Mouse (Mus musculus) intestine, embryonic 16.5 days (tissue): ENCODE data around the gene Gm6676. TPM values are rescaled to one million over a fixed set of nuclear protein-coding genes. Genes with fewer than 3 reads are reported as not detected.
"Not testable (repeated sequence)": the region's sequence is repeated elsewhere in the genome, so short reads cannot be mapped to it uniquely, and the experiment has no call there.

Experiments used
- ATAC-seq: fragments of 200-750 bp; cut with Nextera tagmentation; 2 replicates; pipeline ENCODE4 v1.8.0; 2017; ENCODE audit warnings: moderate TSS enrichment, moderate library complexity
- H3K27ac ChIP-seq: fragments of 300-500 bp; sonication (generic); 2 replicates; pipeline ENCODE4 v1.5.1; 2014; ENCODE audit warnings: mild to moderate bottlenecking, low read length
- H3K27me3 ChIP-seq: fragments of 300-500 bp; sonication (generic); replicated peaks from 2 replicates; pipeline ENCODE4 v1.6.1; 2014; ENCODE audit warnings: low read length, control low read depth, mixed read lengths; ENCODE audit not compliant: control insufficient read depth, insufficient read depth
- H3K36me3 ChIP-seq: fragments of 300-500 bp; sonication (generic); 2 replicates; pipeline ENCODE4 v1.6.1; 2014; ENCODE audit warnings: low read length, control low read depth; ENCODE audit not compliant: control insufficient read depth, insufficient read depth
- H3K4me1 ChIP-seq: fragments of 300-500 bp; sonication (generic); 2 replicates; pipeline ENCODE4 v1.6.1; 2014; ENCODE audit warnings: low read length, control low read depth, mixed read lengths; ENCODE audit not compliant: control insufficient read depth, insufficient read depth
- H3K4me2 ChIP-seq: fragments of 300-500 bp; sonication (generic); 2 replicates; pipeline ENCODE4 v1.6.1; 2014; ENCODE audit warnings: low read depth, low read length, control low read depth
- H3K4me3 ChIP-seq: fragments of 300-500 bp; sonication (generic); 2 replicates; pipeline ENCODE4 v1.5.1; 2014; ENCODE audit warnings: mild to moderate bottlenecking, low read length
- H3K9ac ChIP-seq: fragments of 300-500 bp; sonication (generic); 2 replicates; pipeline ENCODE4 v1.6.1; 2014; ENCODE audit warnings: low read depth, low read length
- H3K9me3 ChIP-seq: fragments of 300-500 bp; sonication (generic); 2 replicates; pipeline ENCODE4 v1.6.1; 2016; ENCODE audit warnings: low read length, control low read depth; ENCODE audit not compliant: control insufficient read depth
- WGBS: fragments of 180-500 bp; shearing (Covaris S2); extraction: QIAGEN DNeasy Blood & Tissue Kit; methylation state at CpG from one replicate; pipeline ENCODE4 v1.1.7; 2014; 5-methylcytosine and 5-hydroxymethylcytosine counted together
- polyA plus RNA-seq: library from polyadenylated mRNA; unstranded; fragments of >200 nt; fragmentation: Nextera tagmentation; extraction: Ambion mirVana; gene quantifications from 2 replicates; pipeline ENCODE4 v1.2.1, GENCODE M21; 2015

Gene Gm6676
- polyA plus RNA-seq: not detected in 2 replicates

GRCm38 (mm10) chr14:7125312-7125711 is at the start of gene Gm6676:
TSS of gene Gm6676 (minus strand) at chr14:7125412.
- not testable (repeated sequence) for H3K9me3 ChIP-seq, H3K4me2 ChIP-seq, H3K36me3 ChIP-seq, ATAC-seq, H3K9ac ChIP-seq, H3K27me3 ChIP-seq, H3K4me1 ChIP-seq, H3K4me3 ChIP-seq, H3K27ac ChIP-seq
- no CpG with 5 or more reads among the region's 2 CpGs for WGBS

GRCm38 (mm10) chr14:7174483-7174971 is 49.3 kb upstream of the Gm6676 start, which contains the start of gene Gm3512:
TSS of gene Gm3512 (minus strand) at chr14:7174533.
- not testable (repeated sequence) for ATAC-seq, H3K4me3 ChIP-seq

GRCm38 (mm10) chr14:7105124-7105802 is 19.9 kb downstream of the Gm6676 start:
- not testable (repeated sequence) for H3K36me3 ChIP-seq, H3K27me3 ChIP-seq, H3K4me1 ChIP-seq, H3K27ac ChIP-seq, H3K9me3 ChIP-seq
- ATAC-seq: 0 out of 2 replicates have a peak, but pooled peaks have one; percentile 28
- H3K9ac ChIP-seq: peak overlapping the region; percentile 62
- H3K4me2 ChIP-seq: peak overlapping the region; percentile 62
- H3K4me3 ChIP-seq: peak overlapping the region; percentile 49
- WGBS: 1% methylated on average over 9 of the region's 54 CpGs

More at GRCm38 (mm10) chr14:7174483-7174971, 49.3 kb upstream of the Gm6676 start, which contains the start of gene Gm3512:
- not testable (repeated sequence) for H3K4me1 ChIP-seq, H3K27ac ChIP-seq, H3K9ac ChIP-seq, H3K9me3 ChIP-seq, H3K4me2 ChIP-seq, H3K27me3 ChIP-seq, H3K36me3 ChIP-seq
- WGBS: no CpG with 5 or more reads among the region's 37 CpGs

- H3K4me2 ChIP-seq, ATAC-seq, H3K4me3 ChIP-seq, H3K9me3 ChIP-seq, H3K9ac ChIP-seq, H3K36me3 ChIP-seq, H3K27ac ChIP-seq, H3K27me3 ChIP-seq, H3K4me1 ChIP-seq: not testable (repeated sequence)
- WGBS: 71% methylated on average over 1 of the region's 3 CpGs
Measured at GRCm38 (mm10) chr14:7100521-7100920, 24.7 kb downstream of the Gm6676 start, which contains the start of gene Gm3696. TSS of gene Gm3696 (minus strand) at chr14:7100621.

Other genes with a start within 250 kb of the Gm6676 start
- 0.12 and 0.17 TPM in 2 replicates for gene Gm3667, start 235.4 kb downstream of the Gm6676 start, polyA plus RNA-seq
- gene Gm6356, start 151.6 kb downstream of the Gm6676 start, polyA plus RNA-seq: not detected in 2 replicates
- gene Gm10406, start 98.0 kb downstream of the Gm6676 start, polyA plus RNA-seq: 0.13 and 0.27 TPM in 2 replicates
- not detected in 2 replicates for gene Gm3685, start 80.4 kb downstream of the Gm6676 start, polyA plus RNA-seq
- 0.49 and 0.70 TPM in 2 replicates for gene Gm3696, start 24.8 kb downstream of the Gm6676 start, polyA plus RNA-seq
- 2.0 and 2.1 TPM in 2 replicates for gene Gm3512, start 49.1 kb upstream of the Gm6676 start, polyA plus RNA-seq
- gene Gm16434, start 69.1 kb upstream of the Gm6676 start, polyA plus RNA-seq: not detected in 2 replicates
- not detected in 2 replicates for gene Gm3727, start 139.3 kb upstream of the Gm6676 start, polyA plus RNA-seq
- gene Gm3739, start 189.6 kb upstream of the Gm6676 start, polyA plus RNA-seq: 0.35 and 0.56 TPM in 2 replicates
- not detected in 2 replicates for gene Gm5797, start 207.0 kb upstream of the Gm6676 start, polyA plus RNA-seq
- gene Gm8374, start 239.7 kb upstream of the Gm6676 start, polyA plus RNA-seq: not detected in 2 replicates